Mouse (Mus musculus) stomach, postnatal 0 days (tissue): ENCODE measurements around the gene Cramp1l. TPM values are rescaled to one million over a fixed set of nuclear protein-coding genes. Genes with fewer than 3 reads are reported as not detected.

Experiments used
- ATAC-seq: fragments of 200-750 bp; cut with Nextera tagmentation; 2 replicates; pipeline ENCODE4 v1.8.0; 2017; ENCODE audit not compliant: low FRiP score, low TSS enrichment
- DNase-seq: peaks from one replicate; pipeline ENCODE4 v3.0.0-alpha.2; 2016; ENCODE audit warnings: low spot score
- H3K27ac ChIP-seq: fragments of 300-500 bp; sonication (generic); replicated peaks from 2 replicates; pipeline ENCODE4 v1.5.1; 2014; ENCODE audit warnings: mild to moderate bottlenecking, control low read depth
- H3K27me3 ChIP-seq: fragments of 300-500 bp; sonication (generic); 2 replicates; pipeline ENCODE4 v1.6.1; 2014; ENCODE audit warnings: low read length; ENCODE audit not compliant: control insufficient read depth, insufficient read depth
- H3K36me3 ChIP-seq: fragments of 300-500 bp; sonication (generic); 2 replicates; pipeline ENCODE4 v1.6.1; 2014; ENCODE audit warnings: low read length, mixed read lengths; ENCODE audit not compliant: control insufficient read depth, insufficient read depth
- H3K4me1 ChIP-seq: fragments of 300-500 bp; sonication (generic); replicated peaks from 2 replicates; pipeline ENCODE4 v1.6.1; 2014; ENCODE audit warnings: antibody characterized with exemption; ENCODE audit not compliant: control insufficient read depth, insufficient read depth
- H3K4me2 ChIP-seq: fragments of 300-500 bp; sonication (generic); replicated peaks from 2 replicates; pipeline ENCODE4 v1.6.1; 2014; ENCODE audit warnings: low read depth, mild to moderate bottlenecking, control low read depth, moderate library complexity
- H3K4me3 ChIP-seq: fragments of 300-500 bp; sonication (generic); 2 replicates; pipeline ENCODE4 v1.5.1; 2014; ENCODE audit warnings: low read depth, low read length, control low read depth
- H3K9ac ChIP-seq: fragments of 300-500 bp; sonication (generic); 2 replicates; pipeline ENCODE4 v1.6.1; 2014; ENCODE audit warnings: mild to moderate bottlenecking, low read length, control low read depth, mixed read lengths
- H3K9me3 ChIP-seq: fragments of 300-500 bp; sonication (generic); 2 replicates; pipeline ENCODE4 v1.6.1; 2016; ENCODE audit warnings: low read length; ENCODE audit not compliant: control insufficient read depth
- CTCF ChIP-seq: IDR thresholded peaks from 2 replicates; pipeline ENCODE4 v1.5.1; 2016; ENCODE audit warnings: antibody characterized with exemption, low read depth, mild to moderate bottlenecking, moderate library complexity
- EP300 ChIP-seq: optimal IDR thresholded peaks from 2 replicates; pipeline ENCODE3; 2016; ENCODE audit warnings: antibody characterized with exemption
- WGBS: fragments of 180-500 bp; shearing (Covaris S2); extraction: QIAGEN DNeasy Blood & Tissue Kit; methylation state at CpG from one replicate; pipeline ENCODE4 v1.1.7; 2014; 5-methylcytosine and 5-hydroxymethylcytosine counted together
- polyA plus RNA-seq: library from polyadenylated mRNA; unstranded; fragments of >200 nt; fragmentation: Nextera tagmentation; extraction: Ambion mirVana; gene quantifications from 2 replicates; pipeline ENCODE4 v1.2.1, GENCODE M21; 2015

Cramp1l gene
- polyA plus RNA-seq, 1 experiment from 2014 or later, result 2.2 TPM

DNA sequence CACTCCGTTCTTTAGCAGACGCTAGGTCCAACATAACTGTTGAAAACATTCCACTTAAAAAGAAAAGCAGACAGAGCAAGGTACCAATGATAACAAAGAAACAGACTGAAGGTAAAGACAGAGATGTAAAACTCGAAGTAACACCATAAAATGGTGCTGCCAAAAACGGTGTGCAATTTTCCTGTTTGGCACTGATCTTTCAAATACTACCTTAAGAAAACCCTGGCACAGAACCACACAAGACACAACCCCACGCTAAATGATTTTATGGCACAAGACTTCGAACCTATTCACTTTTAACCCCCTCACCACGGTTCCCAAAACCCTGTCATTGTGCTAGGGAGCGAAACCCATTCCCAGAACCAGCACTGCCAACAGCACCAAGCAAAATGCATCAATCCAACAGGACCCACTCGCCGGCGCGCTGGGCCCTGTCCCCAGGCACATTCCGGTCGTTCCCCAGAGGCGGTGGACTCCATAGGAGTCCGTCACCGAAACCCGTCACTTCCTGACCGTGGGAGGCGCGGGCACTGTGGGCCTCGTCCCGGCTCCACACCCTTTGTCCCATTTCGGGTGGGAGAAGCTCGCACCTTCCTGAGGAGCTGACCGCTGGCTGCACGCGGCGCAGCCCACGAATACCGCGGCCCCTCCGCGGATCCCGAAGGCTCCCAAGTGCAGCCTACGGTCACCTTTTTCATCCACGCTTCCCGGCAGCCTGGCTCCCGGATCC, 582 bp downstream of the Cramp1l start:
- H3K9me3 ChIP-seq, result no peaks in the 10 kb centered on the region
- H3K27ac ChIP-seq, result peak overlapping the region; percentile 96
- TF ChIP-seq CTCF (no peak), EP300 (no peak)
- under 1% methylated on average over 39 of the region's 39 CpGs for WGBS
- peak overlapping the region; percentile 95 for H3K4me3 ChIP-seq
- peak; percentile 71 for DNase-seq
- ATAC-seq, result peak; percentile 43
- H3K9ac ChIP-seq, result peak overlapping the region; percentile 91
- peaks cover 7% of the 10 kb centered on the region for H3K36me3 ChIP-seq
- peaks cover 4% of the 10 kb centered on the region; the same call in 1 of the 2 replicates for H3K4me1 ChIP-seq
- H3K4me2 ChIP-seq, result peak overlapping the region; percentile 95
- H3K27me3 ChIP-seq, result no peaks in the 10 kb centered on the region

DNA sequence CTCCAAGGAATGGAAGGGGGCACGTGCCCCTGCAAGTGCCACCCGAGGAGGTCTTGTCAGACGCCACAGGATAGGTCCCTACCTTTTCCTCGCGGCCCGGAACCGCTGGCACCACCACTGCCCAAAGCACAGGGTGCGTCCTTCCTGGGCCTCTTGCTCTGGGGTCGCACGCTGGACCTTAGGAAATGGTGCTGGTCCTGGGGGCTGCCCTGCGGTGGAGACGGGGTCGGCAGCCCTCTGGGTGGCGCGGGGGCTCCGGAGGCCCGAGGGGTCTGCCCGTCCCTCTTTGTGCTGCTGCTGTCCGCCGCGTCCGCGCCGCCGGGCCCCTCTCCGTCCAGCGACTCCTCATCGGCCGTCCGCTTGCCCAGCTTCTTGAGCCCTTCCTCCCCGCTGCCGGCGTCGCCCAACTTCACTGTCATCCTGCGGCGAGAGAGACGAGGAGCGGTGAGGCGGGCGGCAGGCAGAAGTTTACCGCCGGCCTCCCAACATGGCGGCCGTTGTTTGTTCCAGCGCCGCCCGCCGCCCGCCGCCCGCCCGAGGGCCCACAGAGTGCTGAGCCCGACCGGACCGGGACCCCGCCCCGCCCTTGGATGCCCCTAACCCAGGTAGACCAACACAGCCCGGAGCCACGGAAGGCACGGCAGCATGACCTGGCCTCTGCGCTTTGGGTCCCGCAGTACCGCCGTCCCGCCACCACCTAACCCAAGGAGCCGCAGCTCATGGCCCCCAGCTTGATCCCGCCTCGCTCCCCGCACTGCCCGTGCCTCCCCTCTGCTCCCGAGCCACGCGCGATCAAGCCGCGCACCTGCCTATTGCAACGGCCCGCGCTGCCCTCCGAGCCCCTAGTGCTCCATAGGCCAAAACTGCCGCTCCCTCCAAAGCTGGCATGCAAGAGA, 1.7 kb downstream of the Cramp1l start:
- Histone ChIP-seq H3K9ac (peak overlapping the region; percentile 91), H3K27ac (peak overlapping the region; percentile 87), H3K4me2 (peak overlapping the region; percentile 95), H3K36me3 (peaks cover 7% of the 10 kb centered on the region), H3K27me3 (no peaks in the 10 kb centered on the region), H3K9me3 (no peaks in the 10 kb centered on the region), H3K4me1 (peaks cover 4% of the 10 kb centered on the region; the same call in 1 of the 2 replicates), H3K4me3 (peak overlapping the region; percentile 95)
- TF ChIP-seq EP300, result no peak
- TF ChIP-seq CTCF, result peak; percentile 4; the same call in 1 of the 2 replicates
- WGBS, result 1% methylated on average over 73 of the region's 81 CpGs
- peak; percentile 64 for DNase-seq
- ATAC-seq, result no peak

DNA sequence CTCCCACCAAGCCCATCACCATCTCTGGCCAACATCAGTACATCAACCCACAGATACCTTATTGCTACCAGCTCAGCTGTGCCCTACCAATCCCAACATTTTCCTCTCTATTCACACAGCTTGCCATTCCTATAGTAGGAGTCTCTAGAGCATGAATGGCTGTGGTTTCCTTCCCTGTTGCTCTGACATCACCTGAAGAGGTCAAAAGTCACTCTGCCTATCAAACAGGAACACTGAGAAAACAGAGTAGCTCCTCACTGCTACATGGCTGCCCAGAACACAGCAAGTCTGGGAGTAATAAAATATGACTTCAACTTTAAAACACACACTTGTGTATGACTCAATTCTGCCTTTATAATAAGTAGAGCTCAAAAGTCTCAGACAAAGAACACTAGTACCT, 8.1 kb downstream of the Cramp1l start:
- no peak for TF ChIP-seq CTCF
- TF ChIP-seq EP300, result no peak
- no peaks in the 10 kb centered on the region for H3K9me3 ChIP-seq
- H3K9ac ChIP-seq, result no peak overlapping the region
- H3K36me3 ChIP-seq, result peaks cover 14% of the 10 kb centered on the region
- H3K4me1 ChIP-seq, result no peaks in the 10 kb centered on the region
- H3K27me3 ChIP-seq, result no peaks in the 10 kb centered on the region
- DNase-seq, result peak; percentile 15
- no peak overlapping the region for H3K4me3 ChIP-seq
- no peak overlapping the region for H3K27ac ChIP-seq
- H3K4me2 ChIP-seq, result no peak overlapping the region
- ATAC-seq, result peak; percentile 69

DNA sequence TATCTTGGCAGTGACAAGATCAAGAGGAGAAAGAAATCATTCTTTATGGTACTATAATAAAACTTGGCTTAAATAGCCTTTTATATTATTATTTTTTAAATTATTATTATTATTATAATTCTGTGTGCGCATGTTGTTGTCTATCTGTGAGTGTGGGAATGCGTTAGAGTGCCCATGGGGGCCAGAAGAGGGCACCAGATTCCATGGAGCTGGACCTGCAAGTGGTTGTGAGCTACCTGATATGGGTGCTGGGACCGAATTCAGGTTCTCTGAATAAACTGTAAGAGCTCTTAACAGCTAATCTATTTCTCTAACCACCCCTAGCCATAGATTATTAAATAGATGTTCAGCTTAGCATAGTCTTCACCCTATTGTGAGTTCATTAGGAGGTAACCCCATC, 10.5 kb downstream of the Cramp1l start:
- no peak overlapping the region for H3K4me2 ChIP-seq
- no peak for DNase-seq

DNA sequence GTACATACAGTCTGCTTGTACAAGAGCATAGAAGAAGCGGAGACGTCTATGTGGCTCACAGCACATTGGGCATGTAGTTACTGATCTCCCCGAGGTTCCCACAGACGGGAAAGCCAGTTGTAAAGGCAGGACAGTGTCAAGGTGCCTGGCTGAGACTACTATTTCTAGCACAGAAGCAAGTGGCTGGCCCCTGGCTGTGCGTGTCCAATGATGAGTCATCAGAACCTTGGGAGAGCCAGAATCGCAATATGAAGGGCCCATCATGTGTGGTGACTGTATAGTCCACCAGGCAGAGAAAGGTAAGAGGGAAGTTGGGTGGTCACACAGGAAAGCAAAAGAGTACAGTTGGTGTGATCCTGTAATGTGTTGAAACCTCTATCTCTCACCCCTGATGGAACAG, 20.9 kb downstream of the Cramp1l start:
- peaks cover 50% of the 10 kb centered on the region for H3K36me3 ChIP-seq

More for the DNA sequence above, 10.5 kb downstream of the Cramp1l start:
- TF ChIP-seq CTCF, result peak; percentile 30
- TF ChIP-seq EP300, result no peak
- no peak overlapping the region for H3K9ac ChIP-seq
- no peaks in the 10 kb centered on the region for H3K4me1 ChIP-seq
- 96% methylated on average over 3 of the region's 3 CpGs for WGBS
- no peak for ATAC-seq
- H3K4me3 ChIP-seq, result no peak overlapping the region
- no peaks in the 10 kb centered on the region for H3K27me3 ChIP-seq
- H3K9me3 ChIP-seq, result no peaks in the 10 kb centered on the region
- H3K36me3 ChIP-seq, result peaks cover 13% of the 10 kb centered on the region
- no peak overlapping the region for H3K27ac ChIP-seq

More for the DNA sequence above, 20.9 kb downstream of the Cramp1l start:
- Histone ChIP-seq H3K4me1 (no peaks in the 10 kb centered on the region), H3K4me2 (no peak overlapping the region), H3K27ac (no peak overlapping the region), H3K9me3 (no peaks in the 10 kb centered on the region), H3K9ac (no peak overlapping the region), H3K4me3 (no peak overlapping the region), H3K27me3 (no peaks in the 10 kb centered on the region)
- no peak for ATAC-seq
- no peak for DNase-seq
- TF ChIP-seq CTCF (no peak), EP300 (no peak)
- 95% methylated on average over 6 of the region's 6 CpGs for WGBS
